Mouse (Mus musculus): Measurements from ENCODE around the gene Olfr934.

Gene Olfr934

DNA sequence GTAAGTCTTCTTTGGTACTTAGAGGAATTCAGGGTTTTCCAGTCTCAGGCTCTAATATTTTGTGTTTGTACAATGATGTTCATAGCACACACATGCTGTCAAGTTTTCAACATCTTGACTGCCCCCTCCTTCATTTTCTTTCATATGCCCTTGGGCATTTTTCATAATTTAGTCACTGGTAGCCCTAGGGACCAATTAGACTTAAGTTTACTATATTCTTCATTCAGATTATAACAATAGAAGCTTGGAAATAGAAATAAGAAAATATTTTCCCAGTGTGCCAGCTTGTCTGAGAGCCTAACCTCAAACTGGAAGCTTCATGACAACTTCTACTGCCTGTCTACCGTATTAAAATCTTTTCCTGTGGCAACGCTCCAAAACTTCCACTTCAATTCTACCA, at the start of gene Olfr934:
TSS of gene Olfr934 (minus strand) at position 101 of the 400 bp plus-strand sequence.
- no peaks in the 10 kb centered on the region for H3K27me3 ChIP-seq (ENCODE audit: insufficient read depth, low read length)
- no peaks in the 10 kb centered on the region for H3K9me3 ChIP-seq (ENCODE audit: low read length)
- H3K4me1 ChIP-seq (replicated peaks; ENCODE audit: low read depth, low read length), result no peaks in the 10 kb centered on the region
- H3K36me3 ChIP-seq (ENCODE audit: insufficient read depth, low read length), result no peaks in the 10 kb centered on the region
- H3K4me3 ChIP-seq (replicated peaks; ENCODE audit: low read length), result no peak within 1 kb of the TSS
- no peak for TF ChIP-seq POU5F1 (IDR thresholded peaks at IDR 0.05; ENCODE audit: borderline replicate concordance, low read length)
- TF ChIP-seq CTCF (conservative IDR thresholded peaks at IDR 0.05; ENCODE audit: low read length), result no peak
- TF ChIP-seq NANOG (IDR thresholded peaks at IDR 0.05; ENCODE audit: borderline replicate concordance, low read length), result no peak

DNA sequence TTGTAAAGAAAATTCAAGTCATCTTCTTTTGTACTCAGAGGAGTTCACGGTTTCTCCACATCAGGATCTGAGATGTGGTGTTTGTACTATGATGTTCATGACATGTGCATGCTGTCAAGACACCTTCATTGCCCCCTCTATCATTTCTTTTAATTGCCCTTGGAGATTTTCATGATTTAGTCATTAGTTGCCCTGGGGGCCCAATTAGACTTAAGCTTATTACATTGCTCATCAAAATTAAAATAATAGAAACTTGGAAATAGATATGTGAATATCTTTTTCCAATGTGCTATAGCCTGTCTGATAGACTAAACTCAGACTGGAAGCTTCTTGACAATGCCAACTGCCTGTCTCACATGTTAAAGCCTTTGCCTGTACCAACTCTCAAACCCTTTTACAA, 35.2 kb upstream of the Olfr934 start, which contains the start of gene Olfr146:
TSS of gene Olfr146 (minus strand) at position 101 of the 400 bp plus-strand sequence.
- H3K4me1 ChIP-seq (replicated peaks; ENCODE audit: low read depth, low read length), result no peaks in the 10 kb centered on the region
- H3K36me3 ChIP-seq (ENCODE audit: insufficient read depth, low read length), result no peaks in the 10 kb centered on the region
- H3K9me3 ChIP-seq (ENCODE audit: low read length), result no peaks in the 10 kb centered on the region
- TF ChIP-seq POU5F1 (IDR thresholded peaks at IDR 0.05; ENCODE audit: borderline replicate concordance, low read length), result no peak
- TF ChIP-seq CTCF (conservative IDR thresholded peaks at IDR 0.05; ENCODE audit: low read length), result no peak
- H3K4me3 ChIP-seq (replicated peaks; ENCODE audit: low read length), result no peak within 1 kb of the TSS
- H3K27me3 ChIP-seq (ENCODE audit: insufficient read depth, low read length), result no peaks in the 10 kb centered on the region

- Histone ChIP-seq H3K4me1 (replicated peaks; ENCODE audit: low read depth, low read length) (no peaks in the 10 kb centered on the region), H3K4me3 (replicated peaks; ENCODE audit: low read length) (no peak within 1 kb of the TSS), H3K9me3 (ENCODE audit: low read length) (no peaks in the 10 kb centered on the region), H3K36me3 (ENCODE audit: insufficient read depth, low read length) (no peaks in the 10 kb centered on the region), H3K27me3 (ENCODE audit: insufficient read depth, low read length) (no peaks in the 10 kb centered on the region)
- no peak for TF ChIP-seq POU5F1 (IDR thresholded peaks at IDR 0.05; ENCODE audit: borderline replicate concordance, low read length)
- no peak for TF ChIP-seq NANOG (IDR thresholded peaks at IDR 0.05; ENCODE audit: borderline replicate concordance, low read length)
- TF ChIP-seq CTCF (conservative IDR thresholded peaks at IDR 0.05; ENCODE audit: low read length), result no peak
Measured at GRCm38 (mm10) chr9:38999583-38999982, 11.5 kb upstream of the Olfr934 start, which contains the start of gene Olfr935. Gene Olfr935 (minus strand): TSS chr9:38999683.

- H3K4me1 ChIP-seq (replicated peaks; ENCODE audit: low read depth, low read length), result no peaks in the 10 kb centered on the region
- no peaks in the 10 kb centered on the region for H3K36me3 ChIP-seq (ENCODE audit: insufficient read depth, low read length)
- no peaks in the 10 kb centered on the region for H3K27me3 ChIP-seq (ENCODE audit: insufficient read depth, low read length)
- no peak within 1 kb of the TSS for H3K4me3 ChIP-seq (replicated peaks; ENCODE audit: low read length)
- H3K9me3 ChIP-seq (ENCODE audit: low read length), result peaks cover 18% of the 10 kb centered on the region; the same call in 1 of the 2 replicates
- TF ChIP-seq POU5F1 (IDR thresholded peaks at IDR 0.05; ENCODE audit: borderline replicate concordance, low read length), result no peak
- TF ChIP-seq NANOG (IDR thresholded peaks at IDR 0.05; ENCODE audit: borderline replicate concordance, low read length), result no peak
- no peak for TF ChIP-seq CTCF (conservative IDR thresholded peaks at IDR 0.05; ENCODE audit: low read length)
Measured at GRCm38 (mm10) chr9:38972013-38972412, 16.1 kb downstream of the Olfr934 start, which contains the start of gene Olfr933. Gene Olfr933 (plus strand): TSS chr9:38972313.

DNA sequence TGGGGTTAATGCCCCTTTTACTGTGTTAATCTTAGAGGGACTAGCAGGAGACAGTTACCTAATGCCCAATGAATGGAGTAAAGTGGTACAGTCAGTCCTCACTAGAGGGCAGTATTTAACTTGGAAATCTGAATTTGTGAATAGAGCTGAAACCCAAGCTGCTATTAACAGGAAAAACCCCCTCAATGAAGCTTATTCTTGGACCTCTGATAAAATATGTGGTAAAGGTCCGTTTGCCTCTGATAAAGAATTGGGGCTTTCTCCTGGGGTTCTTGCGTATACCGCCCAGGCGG, 34.0 kb downstream of the Olfr934 start:
- H3K4me3 ChIP-seq (replicated peaks; ENCODE audit: low read length), result no peak overlapping the region
- H3K9me3 ChIP-seq (ENCODE audit: low read length), result peaks cover 5% of the 10 kb centered on the region; the same call in 1 of the 2 replicates
- H3K36me3 ChIP-seq (ENCODE audit: insufficient read depth, low read length), result no peaks in the 10 kb centered on the region
- H3K4me1 ChIP-seq (replicated peaks; ENCODE audit: low read depth, low read length), result peaks cover 5% of the 10 kb centered on the region; the same call in 1 of the 2 replicates
- peak; percentile 38 for TF ChIP-seq CTCF (conservative IDR thresholded peaks at IDR 0.05; ENCODE audit: low read length)
- TF ChIP-seq NANOG (IDR thresholded peaks at IDR 0.05; ENCODE audit: borderline replicate concordance, low read length), result no peak
- H3K27me3 ChIP-seq (ENCODE audit: insufficient read depth, low read length), result no peaks in the 10 kb centered on the region

- Histone ChIP-seq H3K27me3 (ENCODE audit: insufficient read depth, low read length) (no peaks in the 10 kb centered on the region), H3K4me1 (replicated peaks; ENCODE audit: low read depth, low read length) (peaks cover 5% of the 10 kb centered on the region; the same call in 1 of the 2 replicates), H3K4me3 (replicated peaks; ENCODE audit: low read length) (no peak overlapping the region), H3K36me3 (ENCODE audit: insufficient read depth, low read length) (no peaks in the 10 kb centered on the region), H3K9me3 (ENCODE audit: low read length) (peaks cover 5% of the 10 kb centered on the region; the same call in 1 of the 2 replicates)
- TF ChIP-seq CTCF (conservative IDR thresholded peaks at IDR 0.05; ENCODE audit: low read length) (no peak), NANOG (IDR thresholded peaks at IDR 0.05; ENCODE audit: borderline replicate concordance, low read length) (no peak), POU5F1 (IDR thresholded peaks at IDR 0.05; ENCODE audit: borderline replicate concordance, low read length) (no peak)
Measured at GRCm38 (mm10) chr9:38953401-38954123, 34.6 kb downstream of the Olfr934 start.

All from E14TG2a.4 (cell line).